Mouse (Mus musculus) midbrain, embryonic 15.5 days (tissue): Measurements from ENCODE around the gene Srpk2. TPM values are rescaled to one million over a fixed set of nuclear protein-coding genes. Genes with fewer than 3 reads are reported as not detected.
A peak's percentile ranks its signal among the peaks of the same experiment; 100 is the strongest.

ENCODE experiments used
- ATAC-seq: fragments of 200-750 bp; cut with Nextera tagmentation; replicated peaks from 2 replicates; pipeline ENCODE4 v1.8.0; 2017; ENCODE audit warnings: moderate TSS enrichment
- H3K27ac ChIP-seq: fragments of 300-500 bp; sonication (generic); 2 replicates; pipeline ENCODE4 v1.5.1; 2015; ENCODE audit warnings: mild to moderate bottlenecking, inconsistent platforms
- H3K27me3 ChIP-seq: fragments of 300-500 bp; sonication (generic); replicated peaks from 2 replicates; pipeline ENCODE4 v1.6.1; 2015; ENCODE audit warnings: inconsistent platforms
- H3K36me3 ChIP-seq: fragments of 300-500 bp; sonication (generic); replicated peaks from 2 replicates; pipeline ENCODE4 v1.6.1; 2015; ENCODE audit warnings: inconsistent platforms
- H3K4me1 ChIP-seq: fragments of 300-500 bp; sonication (generic); 2 replicates; pipeline ENCODE4 v1.6.1; 2015; ENCODE audit warnings: inconsistent platforms
- H3K4me2 ChIP-seq: fragments of 300-500 bp; sonication (generic); 2 replicates; pipeline ENCODE4 v1.6.1; 2015; ENCODE audit warnings: inconsistent platforms, mild to moderate bottlenecking, moderate library complexity
- H3K4me3 ChIP-seq: fragments of 300-500 bp; sonication (generic); 2 replicates; pipeline ENCODE4 v1.5.1; 2015; ENCODE audit warnings: mild to moderate bottlenecking, inconsistent platforms
- H3K9ac ChIP-seq: fragments of 300-500 bp; sonication (generic); 2 replicates; pipeline ENCODE4 v1.6.1; 2015; ENCODE audit warnings: mild to moderate bottlenecking, inconsistent platforms
- H3K9me3 ChIP-seq: fragments of 300-500 bp; sonication (generic); 2 replicates; pipeline ENCODE4 v1.6.1; 2016; ENCODE audit warnings: inconsistent platforms
- WGBS: fragments of 180-500 bp; shearing (Covaris S2); methylation state at CpG from one replicate; pipeline ENCODE4 v1.1.7; 2015; ENCODE audit warnings: mixed read lengths; 5-methylcytosine and 5-hydroxymethylcytosine counted together
- polyA plus RNA-seq: library from polyadenylated mRNA; unstranded; fragments of >200 nt; fragmentation: Nextera tagmentation; extraction: Ambion mirVana; gene quantifications from 2 replicates; pipeline ENCODE4 v1.2.1, GENCODE M21; 2015

Gene Srpk2
- polyA plus RNA-seq, 1 experiment from 2014 or later: 105 TPM

DNA sequence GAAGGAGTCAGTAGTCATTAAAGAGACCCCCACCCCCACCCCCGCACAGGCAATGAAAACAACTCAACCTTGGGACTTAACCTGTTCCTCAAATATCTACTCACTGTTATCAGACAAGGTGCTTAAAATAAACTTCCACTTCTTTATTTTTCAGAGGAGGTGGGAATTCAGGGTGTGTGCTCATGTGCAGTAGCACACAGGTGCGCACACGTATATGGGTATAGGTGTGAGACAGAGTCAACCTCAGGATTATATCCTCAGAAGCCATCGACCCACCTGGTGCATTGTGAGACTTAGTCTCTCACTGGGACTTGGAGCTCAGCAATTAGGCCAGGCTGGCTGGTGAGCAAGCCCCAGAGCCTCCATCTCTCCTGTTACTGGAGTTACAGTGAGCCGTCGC, 153.3 kb downstream of the Srpk2 start:
- 98% methylated on average over 6 of the region's 6 CpGs for WGBS

DNA sequence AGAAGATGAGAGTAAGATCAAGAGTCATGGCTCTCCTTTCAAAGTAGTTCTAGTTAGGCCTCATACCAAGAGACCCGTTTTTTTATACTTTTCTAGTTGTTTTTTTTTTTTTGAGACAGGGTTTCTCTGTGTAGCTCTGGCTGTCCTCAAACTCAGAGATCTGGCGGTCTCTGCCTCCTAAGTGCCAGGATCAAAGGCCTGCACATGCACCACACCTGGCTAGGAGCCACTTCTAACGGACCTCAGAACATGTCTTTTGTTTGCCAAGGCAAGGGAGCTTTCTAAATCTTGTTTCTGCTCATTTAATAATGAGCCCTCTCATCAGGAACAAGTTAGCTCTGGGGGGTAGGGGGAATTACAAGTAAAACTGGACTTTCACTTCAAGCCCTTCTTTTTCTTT, 159.8 kb downstream of the Srpk2 start:
- Histone ChIP-seq H3K27me3 (no peaks in the 10 kb centered on the region), H3K4me2 (no peak overlapping the region), H3K36me3 (peaks cover 10% of the 10 kb centered on the region), H3K9ac (no peak overlapping the region), H3K9me3 (no peaks in the 10 kb centered on the region), H3K4me3 (no peak overlapping the region), H3K4me1 (no peaks in the 10 kb centered on the region), H3K27ac (no peak overlapping the region)
- ATAC-seq: no peak
- WGBS: 81% methylated on average over 3 of the region's 3 CpGs

More for the DNA sequence above, 153.3 kb downstream of the Srpk2 start:
- H3K4me3 ChIP-seq: no peak overlapping the region
- no peak overlapping the region for H3K4me2 ChIP-seq
- H3K36me3 ChIP-seq: no peaks in the 10 kb centered on the region
- no peaks in the 10 kb centered on the region for H3K27me3 ChIP-seq
- no peak overlapping the region for H3K27ac ChIP-seq
- H3K9ac ChIP-seq: no peak overlapping the region
- H3K4me1 ChIP-seq: no peaks in the 10 kb centered on the region
- no peaks in the 10 kb centered on the region for H3K9me3 ChIP-seq
- ATAC-seq: no peak

GRCm38 (mm10) chr5:23523936-23524335, 160.5 kb downstream of the Srpk2 start:
- Histone ChIP-seq H3K36me3 (peaks cover 10% of the 10 kb centered on the region), H3K4me3 (no peak overlapping the region), H3K9me3 (no peaks in the 10 kb centered on the region), H3K4me1 (0 out of 2 replicates have a peak, but pooled peaks cover under 1% of the 10 kb centered on the region), H3K27ac (no peak overlapping the region), H3K4me2 (no peak overlapping the region), H3K27me3 (no peaks in the 10 kb centered on the region), H3K9ac (no peak overlapping the region)
- no peak for ATAC-seq
- WGBS: 84% methylated on average over 3 of the region's 3 CpGs

GRCm38 (mm10) chr5:23521645-23522044, 162.8 kb downstream of the Srpk2 start:
- no peaks in the 10 kb centered on the region for H3K9me3 ChIP-seq
- peaks cover 5% of the 10 kb centered on the region; the same call in 1 of the 2 replicates for H3K4me1 ChIP-seq
- H3K4me3 ChIP-seq: no peak overlapping the region
- no peak overlapping the region for H3K9ac ChIP-seq
- no peak for ATAC-seq
- no peak overlapping the region for H3K4me2 ChIP-seq
- WGBS: 100% methylated on average over 1 of the region's 1 CpGs
- no peak overlapping the region for H3K27ac ChIP-seq
- peaks cover 10% of the 10 kb centered on the region for H3K36me3 ChIP-seq
- H3K27me3 ChIP-seq: no peaks in the 10 kb centered on the region

- Histone ChIP-seq H3K4me3 (no peak overlapping the region), H3K4me1 (peaks cover 5% of the 10 kb centered on the region; the same call in 1 of the 2 replicates), H3K9ac (no peak overlapping the region), H3K27ac (no peak overlapping the region), H3K4me2 (no peak overlapping the region), H3K36me3 (peaks cover 8% of the 10 kb centered on the region), H3K27me3 (no peaks in the 10 kb centered on the region), H3K9me3 (no peaks in the 10 kb centered on the region)
- no peak for ATAC-seq
- 90% methylated on average over 3 of the region's 3 CpGs for WGBS
Measured at GRCm38 (mm10) chr5:23519679-23520078, 164.7 kb downstream of the Srpk2 start.

- H3K27ac ChIP-seq: no peak overlapping the region
- no peak overlapping the region for H3K9ac ChIP-seq
- no peaks in the 10 kb centered on the region for H3K9me3 ChIP-seq
- H3K4me2 ChIP-seq: no peak overlapping the region
- H3K4me3 ChIP-seq: no peak overlapping the region
- no peaks in the 10 kb centered on the region; the same call in 1 of the 2 replicates for H3K36me3 ChIP-seq
- peaks cover 5% of the 10 kb centered on the region; the same call in 1 of the 2 replicates for H3K4me1 ChIP-seq
- no peak for ATAC-seq
- WGBS: 82% methylated on average over 3 of the region's 3 CpGs
- H3K27me3 ChIP-seq: no peaks in the 10 kb centered on the region
Measured at GRCm38 (mm10) chr5:23518673-23519072, 165.7 kb downstream of the Srpk2 start.

DNA sequence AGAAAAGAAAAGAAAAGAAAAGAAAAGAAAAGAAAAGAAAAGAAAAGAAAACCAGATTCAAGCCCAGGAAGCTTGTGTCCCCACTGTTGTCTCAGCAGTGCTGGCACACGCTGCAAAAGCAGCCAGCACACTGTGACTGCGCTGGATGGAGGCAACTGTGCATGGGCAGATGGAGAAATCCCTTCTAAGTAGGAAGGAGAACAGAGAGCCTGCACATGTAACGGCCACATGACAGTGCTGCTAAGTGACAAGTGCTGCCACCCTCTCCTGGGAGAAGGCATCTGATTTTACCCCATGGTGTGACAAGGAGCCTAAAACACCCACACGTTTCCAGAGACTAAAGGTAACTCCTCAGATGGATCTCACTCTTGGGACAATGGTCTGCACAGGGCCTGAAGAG, 166.6 kb downstream of the Srpk2 start:
- Histone ChIP-seq H3K27ac (no peak overlapping the region), H3K27me3 (no peaks in the 10 kb centered on the region)
- WGBS: 64% methylated on average over 4 of the region's 4 CpGs

DNA sequence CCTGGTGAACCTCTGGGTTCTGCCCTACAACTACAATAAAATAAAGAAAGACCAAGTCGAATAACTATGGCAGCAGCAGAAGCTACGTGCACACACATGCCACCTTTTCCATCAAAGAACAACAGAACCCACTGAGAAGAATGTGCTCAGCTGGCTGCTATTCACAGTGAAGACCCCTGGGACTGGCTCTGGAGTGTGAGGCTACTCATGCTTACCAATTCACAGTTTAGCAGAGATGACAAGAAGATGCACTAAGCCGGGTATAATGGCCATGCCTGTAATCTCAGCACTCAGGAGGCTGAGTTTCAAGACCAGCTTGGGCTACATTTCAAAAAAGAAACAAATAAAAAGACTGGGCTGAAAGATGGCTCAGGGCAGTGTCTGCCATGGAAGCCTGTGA, 167.5 kb downstream of the Srpk2 start:
- no peaks in the 10 kb centered on the region for H3K9me3 ChIP-seq
- no peak overlapping the region for H3K4me2 ChIP-seq
- no peak overlapping the region for H3K4me3 ChIP-seq
- peaks cover 4% of the 10 kb centered on the region; the same call in 1 of the 2 replicates for H3K36me3 ChIP-seq
- H3K4me1 ChIP-seq: peaks cover 5% of the 10 kb centered on the region; the same call in 1 of the 2 replicates
- H3K9ac ChIP-seq: no peak overlapping the region
- no peaks in the 10 kb centered on the region for H3K27me3 ChIP-seq
- peak; percentile 68; the same call in 1 of the 2 replicates for ATAC-seq
- peak overlapping the region; percentile 43; the same call in 1 of the 2 replicates for H3K27ac ChIP-seq
- 38% methylated on average over 3 of the region's 3 CpGs for WGBS

More for the DNA sequence above, 166.6 kb downstream of the Srpk2 start:
- ATAC-seq: no peak
- Histone ChIP-seq H3K4me2 (no peak overlapping the region), H3K4me3 (no peak overlapping the region), H3K9me3 (no peaks in the 10 kb centered on the region), H3K4me1 (peaks cover 5% of the 10 kb centered on the region; the same call in 1 of the 2 replicates), H3K9ac (no peak overlapping the region), H3K36me3 (peaks cover 2% of the 10 kb centered on the region; the same call in 1 of the 2 replicates)

GRCm38 (mm10) chr5:23515038-23515437, 169.4 kb downstream of the Srpk2 start:
- Histone ChIP-seq H3K9me3 (no peaks in the 10 kb centered on the region), H3K4me2 (no peak overlapping the region), H3K9ac (no peak overlapping the region), H3K36me3 (peaks cover 4% of the 10 kb centered on the region; the same call in 1 of the 2 replicates), H3K27me3 (no peaks in the 10 kb centered on the region), H3K4me3 (no peak overlapping the region), H3K4me1 (peaks cover 5% of the 10 kb centered on the region; the same call in 1 of the 2 replicates), H3K27ac (no peak overlapping the region)
- 94% methylated on average over 10 of the region's 10 CpGs for WGBS
- no peak for ATAC-seq

GRCm38 (mm10) chr5:23513468-23513867, 170.9 kb downstream of the Srpk2 start:
- Histone ChIP-seq H3K4me1 (no peaks in the 10 kb centered on the region; the same call in 1 of the 2 replicates), H3K36me3 (peaks cover 8% of the 10 kb centered on the region; the same call in 1 of the 2 replicates), H3K27ac (no peak overlapping the region), H3K4me3 (no peak overlapping the region), H3K4me2 (no peak overlapping the region), H3K27me3 (no peaks in the 10 kb centered on the region), H3K9me3 (no peaks in the 10 kb centered on the region), H3K9ac (no peak overlapping the region)
- ATAC-seq: no peak
- 96% methylated on average over 13 of the region's 13 CpGs for WGBS

GRCm38 (mm10) chr5:23512556-23512955, 171.9 kb downstream of the Srpk2 start:
- H3K4me2 ChIP-seq: no peak overlapping the region
- no peaks in the 10 kb centered on the region for H3K9me3 ChIP-seq
- peaks cover 8% of the 10 kb centered on the region; the same call in 1 of the 2 replicates for H3K36me3 ChIP-seq
- H3K27ac ChIP-seq: no peak overlapping the region
- no peaks in the 10 kb centered on the region; the same call in 1 of the 2 replicates for H3K4me1 ChIP-seq
- no peaks in the 10 kb centered on the region for H3K27me3 ChIP-seq
- no peak for ATAC-seq
- 93% methylated on average over 7 of the region's 7 CpGs for WGBS
- H3K4me3 ChIP-seq: no peak overlapping the region
- no peak overlapping the region for H3K9ac ChIP-seq

DNA sequence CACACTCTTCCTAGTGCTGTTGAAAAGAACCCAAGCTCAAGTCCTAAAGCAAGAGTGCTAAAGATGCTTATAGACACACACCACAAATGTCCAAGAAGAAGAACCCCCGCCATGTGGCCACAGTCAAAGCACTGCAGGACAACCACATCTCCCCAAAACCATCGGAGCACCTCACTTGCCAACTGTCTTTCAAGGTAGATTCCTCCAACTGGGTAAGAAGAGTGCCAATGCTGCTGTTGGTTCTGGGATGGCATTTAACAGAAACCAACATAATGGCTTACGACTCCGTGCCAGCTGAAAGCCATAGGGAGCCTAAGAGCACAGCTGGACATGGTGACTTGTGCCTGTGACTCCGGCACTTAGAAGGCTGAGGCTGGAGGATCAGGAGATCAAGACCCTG, 173.0 kb downstream of the Srpk2 start:
- H3K27ac ChIP-seq: no peak overlapping the region
- no peaks in the 10 kb centered on the region for H3K4me1 ChIP-seq
- H3K27me3 ChIP-seq: no peaks in the 10 kb centered on the region
- no peak for ATAC-seq
- no peak overlapping the region for H3K9ac ChIP-seq
- H3K4me3 ChIP-seq: no peak overlapping the region
- no peaks in the 10 kb centered on the region for H3K9me3 ChIP-seq
- 89% methylated on average over 5 of the region's 5 CpGs for WGBS
- H3K4me2 ChIP-seq: no peak overlapping the region
- H3K36me3 ChIP-seq: peaks cover 8% of the 10 kb centered on the region; the same call in 1 of the 2 replicates

DNA sequence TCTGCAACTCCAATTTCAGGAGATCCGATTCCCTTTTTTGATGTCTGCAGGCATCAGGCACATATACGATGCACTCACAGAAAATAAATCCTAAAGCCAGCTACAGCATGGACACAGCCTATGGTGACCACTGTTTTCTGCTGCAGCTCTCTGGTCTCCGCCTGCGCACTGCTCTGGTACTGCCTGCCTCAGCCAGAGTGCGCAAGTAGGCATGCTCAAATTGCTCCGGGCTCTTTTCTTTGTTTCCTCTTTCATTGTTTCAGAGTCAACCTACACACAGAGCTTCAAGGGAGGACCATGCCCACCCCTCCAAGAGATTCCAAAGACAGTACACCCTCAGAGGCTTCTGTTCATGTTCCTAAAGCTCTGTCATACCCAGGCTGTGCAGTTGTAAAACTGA, 175.8 kb downstream of the Srpk2 start:
- Histone ChIP-seq H3K9ac (no peak overlapping the region), H3K27me3 (no peaks in the 10 kb centered on the region), H3K4me1 (no peaks in the 10 kb centered on the region), H3K27ac (no peak overlapping the region), H3K4me3 (no peak overlapping the region), H3K4me2 (no peak overlapping the region), H3K9me3 (no peaks in the 10 kb centered on the region), H3K36me3 (peaks cover 12% of the 10 kb centered on the region; the same call in 1 of the 2 replicates)
- 71% methylated on average over 6 of the region's 6 CpGs for WGBS
- ATAC-seq: peak; percentile 57; the same call in 1 of the 2 replicates
